Mouse (Mus musculus) intestine, postnatal 0 days (tissue): Measurements from ENCODE around the gene Plekhd1. TPM values are rescaled to one million over a fixed set of nuclear protein-coding genes. Genes with fewer than 3 reads are reported as not detected.

Experiments
- ATAC-seq: fragments of 200-750 bp; cut with Nextera tagmentation; 2 replicates; pipeline ENCODE4 v1.8.0; 2017; ENCODE audit warnings: mild to moderate bottlenecking, moderate TSS enrichment, moderate library complexity
- H3K27ac ChIP-seq: fragments of 300-500 bp; sonication (generic); 2 replicates; pipeline ENCODE4 v1.5.1; 2014; ENCODE audit warnings: mild to moderate bottlenecking, low read depth, low read length, moderate library complexity
- H3K27me3 ChIP-seq: fragments of 300-500 bp; sonication (generic); replicated peaks from 2 replicates; pipeline ENCODE4 v1.6.1; 2014; ENCODE audit warnings: low read length, mixed read lengths; ENCODE audit not compliant: control insufficient read depth, insufficient read depth
- H3K36me3 ChIP-seq: fragments of 300-500 bp; sonication (generic); 2 replicates; pipeline ENCODE4 v1.6.1; 2014; ENCODE audit warnings: mild to moderate bottlenecking, moderate library complexity; ENCODE audit not compliant: control insufficient read depth, insufficient read depth
- H3K4me1 ChIP-seq: fragments of 300-500 bp; sonication (generic); replicated peaks from 2 replicates; pipeline ENCODE4 v1.6.1; 2014; ENCODE audit warnings: antibody characterized with exemption, low read length, mixed read lengths; ENCODE audit not compliant: control insufficient read depth, insufficient read depth
- H3K4me2 ChIP-seq: fragments of 300-500 bp; sonication (generic); replicated peaks from 2 replicates; pipeline ENCODE4 v1.6.1; 2014; ENCODE audit warnings: low read depth, mild to moderate bottlenecking, moderate library complexity
- H3K4me3 ChIP-seq: fragments of 300-500 bp; sonication (generic); 2 replicates; pipeline ENCODE4 v1.5.1; 2014; ENCODE audit warnings: low read depth, low read length
- H3K9ac ChIP-seq: fragments of 300-500 bp; sonication (generic); 2 replicates; pipeline ENCODE4 v1.6.1; 2014; ENCODE audit warnings: mild to moderate bottlenecking, low read depth, low read length
- H3K9me3 ChIP-seq: fragments of 300-500 bp; sonication (generic); 2 replicates; pipeline ENCODE4 v1.6.1; 2016; ENCODE audit warnings: mixed run types; ENCODE audit not compliant: control insufficient read depth
- CTCF ChIP-seq: sonication (generic); IDR thresholded peaks from 2 replicates; pipeline ENCODE4 v1.5.1; 2016; ENCODE audit warnings: low read depth, mild to moderate bottlenecking, control low read depth, antibody characterized with exemption, moderate library complexity
- WGBS: fragments of 180-500 bp; shearing (Covaris S2); extraction: QIAGEN DNeasy Blood & Tissue Kit; methylation state at CpG from one replicate; pipeline ENCODE4 v1.1.7; 2014; 5-methylcytosine and 5-hydroxymethylcytosine counted together
- polyA plus RNA-seq: library from polyadenylated mRNA; unstranded; fragments of >200 nt; fragmentation: Nextera tagmentation; extraction: Ambion mirVana; gene quantifications from 2 replicates; pipeline ENCODE4 v1.2.1, GENCODE M21; 2015

Gene Plekhd1
- polyA plus RNA-seq, 1 experiment from 2014 or later: 1.5 TPM

- Histone ChIP-seq H3K27me3 (no peaks in the 10 kb centered on the region), H3K9ac (no peak overlapping the region), H3K9me3 (no peaks in the 10 kb centered on the region), H3K4me2 (no peak overlapping the region), H3K27ac (no peak overlapping the region), H3K36me3 (peaks cover 57% of the 10 kb centered on the region), H3K4me3 (no peak overlapping the region), H3K4me1 (no peaks in the 10 kb centered on the region)
- WGBS: 7% methylated on average over 3 of the region's 3 CpGs
- ATAC-seq: 0 out of 2 replicates have a peak, but pooled peaks have one; percentile 36
- peak; percentile 90 for TF ChIP-seq CTCF
These were observed 19.2 kb upstream of the Plekhd1 start for GRCm38 (mm10) chr12:80673170-80673569.

- H3K4me1 ChIP-seq: no peaks in the 10 kb centered on the region
- no peaks in the 10 kb centered on the region for H3K27me3 ChIP-seq
- no peaks in the 10 kb centered on the region for H3K9me3 ChIP-seq
- H3K9ac ChIP-seq: no peak overlapping the region
- no peak overlapping the region for H3K4me3 ChIP-seq
- 93% methylated on average over 1 of the region's 1 CpGs for WGBS
- no peak for ATAC-seq
- no peak overlapping the region for H3K27ac ChIP-seq
- peak; percentile 80 for TF ChIP-seq CTCF
- no peak overlapping the region for H3K4me2 ChIP-seq
- peaks cover 33% of the 10 kb centered on the region for H3K36me3 ChIP-seq
These were observed 11.1 kb upstream of the Plekhd1 start for GRCm38 (mm10) chr12:80681340-80681739.

GRCm38 (mm10) chr12:80683554-80683953, 8.8 kb upstream of the Plekhd1 start:
- H3K4me2 ChIP-seq: no peak overlapping the region
- WGBS: 72% methylated on average over 3 of the region's 3 CpGs

GRCm38 (mm10) chr12:80684316-80684715, 8.1 kb upstream of the Plekhd1 start:
- peaks cover 12% of the 10 kb centered on the region; the same call in 1 of the 2 replicates for H3K36me3 ChIP-seq
- H3K27ac ChIP-seq: no peak overlapping the region
- no peak overlapping the region for H3K4me2 ChIP-seq
- 0 out of 2 replicates have a peak, but pooled peaks cover 7% of the 10 kb centered on the region for H3K4me1 ChIP-seq
- no peak for ATAC-seq
- H3K9ac ChIP-seq: no peak overlapping the region
- H3K4me3 ChIP-seq: no peak overlapping the region
- H3K27me3 ChIP-seq: no peaks in the 10 kb centered on the region
- no peak for TF ChIP-seq CTCF
- 95% methylated on average over 3 of the region's 3 CpGs for WGBS
- H3K9me3 ChIP-seq: no peaks in the 10 kb centered on the region

More at GRCm38 (mm10) chr12:80683554-80683953, 8.8 kb upstream of the Plekhd1 start:
- Histone ChIP-seq H3K36me3 (peaks cover 15% of the 10 kb centered on the region), H3K4me3 (no peak overlapping the region), H3K27me3 (no peaks in the 10 kb centered on the region), H3K4me1 (0 out of 2 replicates have a peak, but pooled peaks cover 7% of the 10 kb centered on the region), H3K9ac (no peak overlapping the region), H3K27ac (no peak overlapping the region), H3K9me3 (no peaks in the 10 kb centered on the region)
- no peak for ATAC-seq
- TF ChIP-seq CTCF: no peak

- H3K36me3 ChIP-seq: no peaks in the 10 kb centered on the region
- no peaks in the 10 kb centered on the region for H3K9me3 ChIP-seq
- 0 out of 2 replicates have a peak, but pooled peaks cover 7% of the 10 kb centered on the region for H3K4me1 ChIP-seq
- 0 out of 2 replicates have a peak overlapping the region, but pooled peaks have one; percentile 13 for H3K4me2 ChIP-seq
- no peak for ATAC-seq
- no peak overlapping the region for H3K27ac ChIP-seq
- 54% methylated on average over 10 of the region's 10 CpGs for WGBS
- no peak overlapping the region for H3K4me3 ChIP-seq
- no peaks in the 10 kb centered on the region for H3K27me3 ChIP-seq
- no peak for TF ChIP-seq CTCF
- no peak overlapping the region for H3K9ac ChIP-seq
These were observed 4.6 kb upstream of the Plekhd1 start for GRCm38 (mm10) chr12:80687788-80688211.

GRCm38 (mm10) chr12:80689696-80690095, 2.7 kb upstream of the Plekhd1 start:
- H3K9me3 ChIP-seq: no peaks in the 10 kb centered on the region
- no peaks in the 10 kb centered on the region for H3K27me3 ChIP-seq
- H3K4me1 ChIP-seq: 0 out of 2 replicates have a peak, but pooled peaks cover 15% of the 10 kb centered on the region
- no peak overlapping the region for H3K27ac ChIP-seq
- H3K4me2 ChIP-seq: no peak overlapping the region
- no peak overlapping the region for H3K9ac ChIP-seq
- H3K36me3 ChIP-seq: no peaks in the 10 kb centered on the region
- H3K4me3 ChIP-seq: no peak overlapping the region
- ATAC-seq: no peak
- WGBS: 59% methylated on average over 5 of the region's 5 CpGs
- TF ChIP-seq CTCF: no peak
